Mouse (Mus musculus) spleen, postnatal 36 days (tissue): ENCODE results near the gene Lpcat1.

Experiments used
- DNase-seq, 2 experiments: peaks; one replicate each; pipeline ENCODE4 v3.0.0; 2022; ENCODE audit warnings: low spot score in 2 of 2, mixed read lengths in 1 of 2

Lpcat1 gene

DNA sequence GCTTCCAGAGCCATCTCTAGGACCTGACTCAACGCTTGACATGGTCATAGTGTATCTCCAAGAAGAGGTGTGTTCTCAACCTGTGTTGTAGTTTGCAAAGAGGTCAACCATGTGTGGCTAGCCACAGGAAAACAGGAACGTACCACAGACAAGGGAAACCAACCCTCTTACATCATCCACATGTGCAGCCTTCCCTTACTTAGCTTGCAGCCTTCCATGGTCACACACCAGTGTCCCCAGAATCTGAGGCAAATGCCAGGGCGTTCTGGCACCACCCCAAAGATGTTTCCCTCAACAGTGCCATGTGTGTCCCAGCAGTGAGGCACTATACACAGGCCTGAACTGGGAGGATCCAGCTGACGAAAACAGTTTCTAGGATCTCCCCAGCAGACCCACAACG is 9.3 kb downstream of the Lpcat1 start:
- no peak for DNase-seq

GRCm38 (mm10) chr13:73476796-73477195 is 9.8 kb downstream of the Lpcat1 start:
- DNase-seq, result no peak

DNA sequence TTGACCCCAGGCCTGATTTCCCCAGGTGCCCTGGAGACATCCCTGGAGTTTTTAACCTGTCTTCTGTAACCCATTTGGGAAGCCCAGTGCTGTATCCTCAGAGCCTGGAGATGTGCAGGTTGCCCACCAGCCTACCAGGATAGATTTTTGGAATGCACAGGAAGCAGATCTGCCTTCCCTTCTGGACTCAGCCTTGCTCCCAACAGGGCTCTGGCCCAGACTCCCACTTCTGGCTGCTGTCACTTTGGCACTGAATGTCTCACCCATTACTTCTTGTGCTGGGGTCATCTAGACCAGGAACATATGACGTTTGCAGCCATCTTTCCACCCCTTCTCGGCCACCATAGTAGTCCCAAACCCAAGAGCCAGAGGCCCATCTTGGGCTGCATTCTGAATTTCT is 10.8 kb downstream of the Lpcat1 start:
- no peak for DNase-seq

GRCm38 (mm10) chr13:73482476-73482875 is 15.5 kb downstream of the Lpcat1 start:
- DNase-seq, result no peak

DNA sequence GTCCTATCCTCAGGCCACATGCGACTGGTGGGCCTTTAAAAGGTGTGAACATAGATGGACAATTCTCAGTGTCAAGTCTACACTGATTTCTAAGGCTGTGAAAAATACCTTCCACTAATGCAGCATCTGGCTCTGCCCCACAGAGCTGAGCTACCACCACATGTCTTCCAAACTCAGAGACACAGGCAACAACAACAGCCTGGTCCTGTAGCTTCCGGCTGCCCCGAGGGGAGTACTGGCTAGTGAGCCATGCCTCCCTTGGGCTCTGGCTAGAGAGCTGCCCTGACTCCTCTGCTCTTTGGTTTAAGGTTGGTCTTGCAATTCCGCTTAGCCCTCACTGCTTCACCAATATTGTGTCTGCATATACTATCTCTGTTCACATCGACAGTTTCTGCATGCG is 16.3 kb downstream of the Lpcat1 start:
- no peak for DNase-seq

GRCm38 (mm10) chr13:73484171-73484570 is 17.2 kb downstream of the Lpcat1 start:
- DNase-seq, result no peak

DNA sequence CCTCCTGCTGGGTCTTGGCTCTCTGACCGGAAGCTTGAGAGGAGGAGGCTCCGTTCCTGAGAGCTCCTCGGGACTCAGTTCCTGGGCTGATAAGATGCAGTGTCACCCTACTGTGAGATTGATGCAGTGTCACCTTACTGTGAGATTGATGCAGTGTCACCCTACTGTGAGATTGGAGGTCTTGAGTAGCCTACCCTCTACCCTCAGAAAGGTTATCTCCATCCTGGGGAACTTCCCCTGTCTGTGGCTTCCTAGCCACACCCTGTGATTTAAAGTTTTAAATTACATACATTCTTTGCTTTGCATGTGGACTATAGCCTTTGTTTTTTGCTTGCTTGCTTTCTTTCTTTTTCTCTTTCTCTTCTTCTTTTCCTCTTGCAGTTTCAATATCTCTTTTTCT is 21.1 kb downstream of the Lpcat1 start:
- DNase-seq, result no peak

DNA sequence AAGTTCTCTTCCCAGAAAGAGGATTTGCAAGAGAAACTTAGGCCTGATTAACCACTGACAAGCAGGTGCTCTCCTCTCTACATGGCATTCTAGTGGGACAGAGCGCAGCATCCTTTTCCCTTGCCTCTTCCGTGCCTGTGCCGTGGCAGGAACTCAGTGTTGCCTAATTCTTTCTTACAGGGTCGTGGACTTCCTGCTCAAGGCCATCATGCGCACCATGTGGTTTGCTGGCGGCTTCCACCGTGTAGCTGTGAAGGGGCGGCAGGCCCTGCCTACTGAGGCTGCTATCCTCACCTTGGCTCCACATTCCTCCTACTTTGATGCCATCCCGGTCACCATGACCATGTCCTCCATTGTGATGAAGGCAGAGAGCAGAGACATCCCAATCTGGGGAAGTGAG is 21.7 kb downstream of the Lpcat1 start:
- DNase-seq, result peak in 1 of 2 experiments; percentile 26

DNA sequence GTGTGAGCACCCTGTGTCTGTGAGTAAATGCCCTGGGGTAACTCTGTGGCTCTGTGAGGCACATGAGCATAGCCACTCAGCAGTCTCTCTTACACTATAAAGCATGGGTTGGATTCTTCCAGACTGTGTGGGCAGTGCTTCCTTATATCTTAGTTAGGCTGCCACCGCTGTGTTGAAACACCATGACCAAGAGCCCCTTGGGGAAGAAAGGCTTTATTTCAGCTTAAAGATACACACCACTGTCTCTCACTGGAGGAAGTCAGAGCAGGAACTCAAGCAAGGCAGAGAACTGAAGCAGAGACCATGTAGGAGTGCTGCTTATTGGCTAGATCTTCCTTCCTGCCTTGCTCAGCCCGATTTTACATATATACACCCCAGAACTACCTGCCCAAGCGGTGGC is 23.0 kb downstream of the Lpcat1 start:
- DNase-seq, result peak; percentile 65 to 76

- no peak for DNase-seq
These were observed 23.7 kb downstream of the Lpcat1 start for GRCm38 (mm10) chr13:73490564-73491170.

GRCm38 (mm10) chr13:73493183-73493582 is 26.2 kb downstream of the Lpcat1 start:
- DNase-seq, result no peak

- no peak for DNase-seq
These were observed 27.5 kb downstream of the Lpcat1 start for GRCm38 (mm10) chr13:73494528-73494927.

DNA sequence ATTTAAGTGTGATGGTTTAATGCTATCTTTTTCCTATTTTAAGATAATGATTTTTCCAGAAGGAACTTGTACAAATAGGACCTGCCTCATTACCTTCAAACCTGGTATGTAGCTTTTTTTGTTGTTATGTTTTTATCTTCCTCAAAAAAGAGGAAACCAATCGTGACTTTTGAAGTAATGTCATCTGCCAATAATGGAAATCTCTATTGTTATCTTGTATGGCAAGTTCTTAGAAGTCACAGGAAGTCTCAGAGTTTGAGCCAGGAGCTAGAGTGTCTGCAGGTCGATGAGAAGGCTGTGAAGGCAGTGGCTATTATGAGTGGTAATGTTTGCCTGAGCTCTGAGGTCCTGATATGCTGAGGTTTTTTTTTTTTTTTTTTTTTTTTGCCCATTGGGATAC is 29.1 kb downstream of the Lpcat1 start:
- DNase-seq, result no peak

- peak; percentile 22 to 42 for DNase-seq
These were observed 33.1 kb downstream of the Lpcat1 start for GRCm38 (mm10) chr13:73499893-73500604.

DNA sequence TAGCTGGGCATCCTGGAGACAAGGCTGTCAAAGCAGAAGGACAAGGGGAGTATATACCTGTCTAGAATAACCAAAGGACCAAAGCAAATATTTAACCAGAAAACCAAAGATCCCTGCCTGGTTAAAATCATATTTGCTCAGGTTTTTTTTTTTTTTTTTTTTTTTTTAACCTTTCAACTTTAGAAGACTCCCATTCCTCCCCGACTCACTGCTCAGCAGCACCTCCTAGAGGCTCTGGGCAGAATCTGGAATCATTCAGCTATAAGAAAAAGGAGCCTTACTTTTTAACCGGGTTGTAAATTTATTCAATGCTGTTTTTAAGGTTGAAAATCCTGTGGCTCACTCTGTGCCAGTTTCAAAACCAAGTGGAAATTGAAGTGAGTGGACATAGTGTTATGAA is 35.7 kb downstream of the Lpcat1 start:
- DNase-seq, result peak in 1 of 2 experiments; percentile 27

GRCm38 (mm10) chr13:73505686-73506467 is 38.9 kb downstream of the Lpcat1 start:
- peak; percentile 72 to 77 for DNase-seq

GRCm38 (mm10) chr13:73508817-73509550 is 42.0 kb downstream of the Lpcat1 start:
- no peak for DNase-seq

- DNase-seq, result no peak
These were observed 42.9 kb downstream of the Lpcat1 start for GRCm38 (mm10) chr13:73509869-73510268.

- DNase-seq, result peak; percentile 40 to 61
These were observed 46.0 kb downstream of the Lpcat1 start for GRCm38 (mm10) chr13:73512776-73513673.

GRCm38 (mm10) chr13:73516886-73517285 is 49.9 kb downstream of the Lpcat1 start:
- DNase-seq, result no peak

DNA sequence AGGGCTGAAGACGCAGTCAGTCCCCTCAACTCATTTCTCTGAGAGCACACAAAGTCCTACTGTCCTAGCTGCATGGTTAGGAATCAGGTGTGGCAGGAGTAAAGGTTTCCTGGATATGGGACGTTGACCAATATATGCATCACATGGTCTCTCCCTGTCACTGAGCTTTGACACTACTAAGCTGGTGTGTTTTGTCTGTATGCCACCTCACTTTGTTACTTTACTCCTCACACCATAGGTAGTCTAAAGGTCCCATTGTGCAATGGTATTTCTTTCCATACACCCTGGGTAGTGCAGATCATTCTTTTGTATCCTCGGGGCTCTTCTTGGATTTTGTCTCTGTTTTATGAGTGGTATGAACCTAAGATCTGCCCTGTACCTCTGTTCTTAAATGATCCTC is 66.7 kb downstream of the Lpcat1 start:
- DNase-seq, result no peak
